In the genomic region with DNA sequence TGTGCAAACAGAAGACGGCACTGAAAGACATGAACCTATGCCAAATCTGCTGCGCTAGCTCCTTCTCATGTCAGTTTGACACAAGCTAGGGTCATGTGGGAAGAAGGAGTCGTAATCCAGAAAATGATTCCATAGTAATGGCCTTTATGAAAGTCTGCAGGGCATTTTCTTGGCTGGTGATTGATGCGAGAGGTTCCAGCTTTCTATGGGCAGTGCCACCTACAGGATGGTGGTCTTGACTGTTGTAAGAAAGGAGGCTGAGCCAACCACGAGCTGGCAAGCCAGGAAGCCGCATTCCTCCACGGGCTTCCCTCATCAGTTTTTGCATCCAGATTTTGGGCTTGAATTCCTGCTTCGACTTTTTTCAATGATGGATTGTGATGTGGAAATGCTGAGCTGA, we compare ENCODE assay signal across 12 mouse cellular contexts. TPM values are rescaled to one million over a fixed set of nuclear protein-coding genes. Genes with fewer than 3 reads are reported as not detected.
DNase-seq lines count a peak whose midpoint lies in the region; ATAC-seq and TF ChIP-seq lines count a peak whose summit lies in the region.
"Had no signal": no experiment of that assay in that cellular context is flagged by ENCODE, and none has a peak within 500 bp of the region (broad histone marks: within the 10 kb centered on the region; RNA-seq: fewer than 3 reads in every experiment).

No protein-coding gene starts in this region.

- no peak for ATAC-seq in CD4-positive, CD25-positive, alpha-beta regulatory T cell, adult 4 months
- 0 out of 2 replicates have a peak, but pooled peaks have one; percentile 27 for ATAC-seq in hindbrain, embryonic 15.5 days (ENCODE audit: low FRiP score, low read depth)
- ATAC-seq in hindbrain, embryonic 11.5 days (ENCODE audit: low FRiP score) = no peak
- no peak for ATAC-seq in stomach, postnatal 0 days (ENCODE audit: low FRiP score, low TSS enrichment)
- no peak for ATAC-seq in megakaryocyte, adult 5-6 weeks (ENCODE audit: poor library complexity, severe bottlenecking)
- ATAC-seq: inflammation-experienced regulatory T-cells, adult 6 months had no signal

- H3K4me1 ChIP-seq in hindbrain, embryonic 15.5 days (replicated peaks) = peaks cover 43% of the 10 kb centered on the region
- peaks cover 5% of the 10 kb centered on the region; the same call in 1 of the 2 replicates for H3K4me1 ChIP-seq in hindbrain, embryonic 11.5 days (replicated peaks; ENCODE audit: control insufficient read depth, insufficient read depth, low read length)
- H3K4me1 ChIP-seq in stomach, postnatal 0 days (replicated peaks; ENCODE audit: control insufficient read depth, insufficient read depth) = no peaks in the 10 kb centered on the region

- no peaks in the 10 kb centered on the region for H3K27me3 ChIP-seq in hindbrain, embryonic 15.5 days
- H3K27me3 ChIP-seq in hindbrain, embryonic 11.5 days (ENCODE audit: control insufficient read depth, insufficient read depth, low read length) = no peaks in the 10 kb centered on the region
- H3K27me3 ChIP-seq in stomach, postnatal 0 days (ENCODE audit: control insufficient read depth, insufficient read depth, low read length) = no peaks in the 10 kb centered on the region

- peak; percentile 34; the same call in 1 of the 2 replicates for TF ChIP-seq CTCF in stomach, postnatal 0 days (IDR thresholded peaks at IDR 0.05; ENCODE audit: low read depth)

- peak overlapping the region; percentile 58; the same call in 1 of the 2 replicates for H3K27ac ChIP-seq in hindbrain, embryonic 15.5 days (replicated peaks)
- no peak overlapping the region for H3K27ac ChIP-seq in hindbrain, embryonic 11.5 days (ENCODE audit: low read depth, low read length)
- H3K27ac ChIP-seq in stomach, postnatal 0 days (replicated peaks) = no peak overlapping the region

- WGBS in hindbrain, embryonic 15.5 days = 35% methylated on average over 8 of the region's 8 CpGs
- WGBS in hindbrain, embryonic 11.5 days = 69% methylated on average over 8 of the region's 8 CpGs
- WGBS in stomach, postnatal 0 days = 41% methylated on average over 8 of the region's 8 CpGs

- H3K36me3 ChIP-seq in hindbrain, embryonic 15.5 days = no peaks in the 10 kb centered on the region
- H3K36me3 ChIP-seq in hindbrain, embryonic 11.5 days (ENCODE audit: control insufficient read depth, insufficient read depth, low read length) = no peaks in the 10 kb centered on the region
- H3K36me3 ChIP-seq in stomach, postnatal 0 days (ENCODE audit: control insufficient read depth, insufficient read depth, low read length) = no peaks in the 10 kb centered on the region

- no peak overlapping the region for H3K9ac ChIP-seq in hindbrain, embryonic 15.5 days
- H3K9ac ChIP-seq in hindbrain, embryonic 11.5 days (ENCODE audit: low read depth, low read length) = no peak overlapping the region
- no peak overlapping the region for H3K9ac ChIP-seq in stomach, postnatal 0 days (ENCODE audit: low read length)

- no peaks in the 10 kb centered on the region for H3K9me3 ChIP-seq in hindbrain, embryonic 15.5 days
- no peaks in the 10 kb centered on the region for H3K9me3 ChIP-seq in hindbrain, embryonic 11.5 days (ENCODE audit: control insufficient read depth, low read length)
- H3K9me3 ChIP-seq in stomach, postnatal 0 days (ENCODE audit: control insufficient read depth, low read length) = no peaks in the 10 kb centered on the region

- TF ChIP-seq EP300 in stomach, postnatal 0 days (optimal IDR thresholded peaks at IDR 0.05) = no peak

- no peak overlapping the region for H3K4me2 ChIP-seq in hindbrain, embryonic 15.5 days
- no peak overlapping the region for H3K4me2 ChIP-seq in hindbrain, embryonic 11.5 days (replicated peaks; ENCODE audit: low read depth, low read length)
- H3K4me2 ChIP-seq in stomach, postnatal 0 days (replicated peaks; ENCODE audit: low read depth) = no peak overlapping the region

- no peak overlapping the region for H3K4me3 ChIP-seq in hindbrain, embryonic 15.5 days
- no peak overlapping the region for H3K4me3 ChIP-seq in hindbrain, embryonic 11.5 days (ENCODE audit: low read depth, low read length)
- no peak overlapping the region for H3K4me3 ChIP-seq in stomach, postnatal 0 days (ENCODE audit: low read depth, low read length)

- peak; percentile 21 for DNase-seq in CD4-positive, CD25-positive, alpha-beta regulatory T cell, adult 2 months (ENCODE audit: low read depth, low spot score)
- DNase-seq in hindbrain, embryonic 11.5 days (ENCODE audit: low spot score) = no peak
- DNase-seq in urinary bladder, postnatal 14 days (ENCODE audit: low spot score) = peak; percentile 4
- no peak for DNase-seq in urinary bladder, postnatal 4 days (ENCODE audit: low spot score in 2 of 2)
- DNase-seq in stomach, postnatal 0 days (ENCODE audit: low spot score) = no peak
- DNase-seq: gastrocnemius, postnatal 36 days; right cerebral cortex, adult 18-20 months had no signal

RNA-seq across cellular contexts. Expression of gene Mab21l1, which starts 24.0 kb away (rescaled TPM):
- polyA plus RNA-seq in CD4-positive, CD25-positive, alpha-beta regulatory T cell, adult 4 months (2017; shearing (Covaris generic)) = under 1 TPM in 1 of 2 experiments, not detected in 1; 0.28 TPM
- polyA plus RNA-seq in hindbrain, embryonic 15.5 days (2015; fragmentation: Nextera tagmentation; extraction: Ambion mirVana) = 169 and 177 TPM in 2 replicates
- 68.1 and 68.5 TPM in 2 replicates for polyA plus RNA-seq in hindbrain, embryonic 11.5 days (2014; fragmentation: Nextera tagmentation; extraction: Ambion mirVana)
- 2.9 and 3.7 TPM in 2 replicates for polyA plus RNA-seq in stomach, postnatal 0 days (2015; fragmentation: Nextera tagmentation; extraction: Ambion mirVana)
- total RNA-seq in megakaryocyte, adult 5-6 weeks (2015) = not detected in 2 replicates
- total RNA-seq in megakaryocyte, adult 5-6 weeks (2017) = not detected in 2 replicates
- total RNA-seq: liver, adult 2 months had no signal
- polyA plus RNA-seq: inflammation-experienced regulatory T-cells, adult 6 months; liver, adult 2 months had no signal

Comparison
In these comparisons a context has a peak if more than half of its experiments do, and no peak if none do; other contexts are left out.
1. DNase-seq: peak in CD4-positive, CD25-positive, alpha-beta regulatory T cell, adult 2 months (single experiment) and urinary bladder, postnatal 14 days (single experiment); none in hindbrain, embryonic 11.5 days (single experiment), urinary bladder, postnatal 4 days (0 of 2) and stomach, postnatal 0 days (single experiment).
2. RNA of gene Mab21l1, which starts 24.0 kb away (polyA plus RNA-seq): 169 to 177 TPM in hindbrain, embryonic 15.5 days and 68.1 to 68.5 TPM in hindbrain, embryonic 11.5 days; 2.9 to 3.7 TPM in stomach, postnatal 0 days and 0.28 TPM in CD4-positive, CD25-positive, alpha-beta regulatory T cell, adult 4 months; every median in the first group is over 10 times any median in the second.